Mouse (Mus musculus) ES-E14 (cell line): Measurements from ENCODE around the gene Kars. TPM values are rescaled to one million over a fixed set of nuclear protein-coding genes. Genes with fewer than 3 reads are reported as not detected.

Experiments
- DNase-seq: peaks from one replicate; pipeline ENCODE4 v3.0.0-alpha.2; 2013; ENCODE audit warnings: low read depth, low spot score
- H3K27ac ChIP-seq: 2 replicates; pipeline ENCODE4 v1.5.1; 2012; ENCODE audit warnings: low read depth, mild to moderate bottlenecking, low read length, moderate library complexity, mixed read lengths; ENCODE audit not compliant: poor library complexity, insufficient read depth, severe bottlenecking
- H3K36me3 ChIP-seq: 2 replicates; pipeline ENCODE4 v1.6.1; 2012; ENCODE audit warnings: mild to moderate bottlenecking, low read length, moderate library complexity, mixed read lengths; ENCODE audit not compliant: control insufficient read depth, poor library complexity, insufficient read depth, severe bottlenecking
- H3K4me1 ChIP-seq, 2 experiments: fragments of 150-350 bp in 1 of 2; sonication (generic) in 1 of 2; 2 replicates each; pipeline ENCODE4 v1.6.1; 2012; ENCODE audit warnings: low read length in 2 of 2, mild to moderate bottlenecking in 1 of 2, mixed read lengths in 1 of 2; ENCODE audit not compliant: control insufficient read depth in 2 of 2, insufficient read depth in 2 of 2, poor library complexity in 1 of 2
- H3K4me3 ChIP-seq, 2 experiments: fragments of 150-350 bp in 1 of 2; sonication (generic) in 1 of 2; 2 replicates each; pipeline ENCODE4 v1.5.1; 2012; ENCODE audit warnings: low read length in 2 of 2, low read depth in 1 of 2, mild to moderate bottlenecking in 1 of 2, mixed read lengths in 1 of 2; ENCODE audit not compliant: insufficient read depth in 1 of 2, poor library complexity in 1 of 2, severe bottlenecking in 1 of 2
- H3K9ac ChIP-seq: 2 replicates; pipeline ENCODE4 v1.6.1; 2012; ENCODE audit warnings: low read depth, mild to moderate bottlenecking, low read length, mixed read lengths; ENCODE audit not compliant: poor library complexity, insufficient read depth, severe bottlenecking
- H3K9me3 ChIP-seq: fragments of 150-350 bp; sonication (generic); 2 replicates; pipeline ENCODE4 v1.6.1; 2012; ENCODE audit warnings: low read depth, mild to moderate bottlenecking, low read length; ENCODE audit not compliant: control insufficient read depth, insufficient read depth
- CHD2 ChIP-seq: IDR thresholded peaks from 2 replicates; pipeline ENCODE4 v1.6.1; 2014; ENCODE audit warnings: mild to moderate bottlenecking, low read depth, low read length, inconsistent platforms
- HCFC1 ChIP-seq: IDR thresholded peaks from 2 replicates; pipeline ENCODE4 v1.6.1; 2012; ENCODE audit warnings: low read length, inconsistent platforms, borderline replicate concordance; ENCODE audit not compliant: insufficient read depth
- MAFK ChIP-seq: IDR thresholded peaks from 2 replicates; pipeline ENCODE4 v1.6.1; 2014; ENCODE audit warnings: mild to moderate bottlenecking, low read depth, low read length, inconsistent platforms; ENCODE audit not compliant: insufficient read depth
- ZC3H11A ChIP-seq: IDR thresholded peaks from 2 replicates; pipeline ENCODE4 v1.6.1; 2012; ENCODE audit warnings: low read depth, mild to moderate bottlenecking, inconsistent platforms, low read length, borderline replicate concordance
- ZNF384 ChIP-seq: IDR thresholded peaks from 2 replicates; pipeline ENCODE4 v1.6.1; 2012; ENCODE audit warnings: low read depth, low read length, inconsistent platforms
- in situ Hi-C, 2 experiments: fragments of 600-800 bp; cut with MboI; formaldehyde crosslinking; loops; one replicate each; pipeline ENCODE4 v1.15.1; 2025; ENCODE audit warnings: low sequenced_read_pairs in 2 of 2, inconsistent platforms in 1 of 2; ENCODE audit not compliant: unreplicated experiment in 2 of 2
- total RNA-seq: library from RNA; depleted of rRNA; stranded (reverse); fragments of 300-350 nt; gene quantifications from 2 replicates; pipeline ENCODE4 v1.2.3, GENCODE M21; 2012

Gene Kars
- total RNA-seq, 1 experiment: 267 TPM

GRCm38 (mm10) chr8:111964351-111964750 lies 46.8 kb downstream of the Kars start:
- H3K27ac ChIP-seq: peak overlapping the region; percentile 63; the same call in 1 of the 2 replicates
- H3K4me3 ChIP-seq: no peak overlapping the region
- TF ChIP-seq MAFK (no peak), HCFC1 (no peak), ZC3H11A (no peak), ZNF384 (no peak), CHD2 (no peak)
- peaks cover 20 to 35% of the 10 kb centered on the region in 2 experiments for H3K4me1 ChIP-seq
- H3K36me3 ChIP-seq: peaks cover 7% of the 10 kb centered on the region; the same call in 1 of the 2 replicates
- no peak for DNase-seq
- no peaks in the 10 kb centered on the region for H3K9me3 ChIP-seq
- no peak overlapping the region for H3K9ac ChIP-seq
- in situ Hi-C loops: no loop called here

- peaks cover 15 to 35% of the 10 kb centered on the region in 2 experiments for H3K4me1 ChIP-seq
- no peaks in the 10 kb centered on the region for H3K9me3 ChIP-seq
- in situ Hi-C loops: no loop called here
- peak overlapping the region; percentile 66; the same call in 1 of the 2 replicates for H3K27ac ChIP-seq
- DNase-seq: no peak
- H3K9ac ChIP-seq: no peak overlapping the region; the same call in 1 of the 2 replicates
- no peak for TF ChIP-seq ZNF384
- TF ChIP-seq ZC3H11A: no peak
- no peak for TF ChIP-seq CHD2
- no peak for TF ChIP-seq MAFK
- TF ChIP-seq HCFC1: no peak
- peaks cover 7% of the 10 kb centered on the region; the same call in 1 of the 2 replicates for H3K36me3 ChIP-seq
- H3K4me3 ChIP-seq: no peak overlapping the region
These were observed 47.6 kb downstream of the Kars start for GRCm38 (mm10) chr8:111963546-111963945.

GRCm38 (mm10) chr8:111963091-111963490 lies 48.0 kb downstream of the Kars start:
- TF ChIP-seq MAFK (no peak), ZNF384 (no peak)
- no peak for DNase-seq
- Histone ChIP-seq H3K27ac (peak overlapping the region; percentile 66; the same call in 1 of the 2 replicates), H3K9me3 (no peaks in the 10 kb centered on the region), H3K36me3 (peaks cover 2% of the 10 kb centered on the region; the same call in 1 of the 2 replicates), H3K4me1 (peaks cover 15 to 34% of the 10 kb centered on the region in 2 experiments), H3K4me3 (peak overlapping the region in 1 of 2 experiments; percentile 6; a peak in 1 of 4 replicates), H3K9ac (no peak overlapping the region; the same call in 1 of the 2 replicates)
- in situ Hi-C loops: no loop called here

DNA sequence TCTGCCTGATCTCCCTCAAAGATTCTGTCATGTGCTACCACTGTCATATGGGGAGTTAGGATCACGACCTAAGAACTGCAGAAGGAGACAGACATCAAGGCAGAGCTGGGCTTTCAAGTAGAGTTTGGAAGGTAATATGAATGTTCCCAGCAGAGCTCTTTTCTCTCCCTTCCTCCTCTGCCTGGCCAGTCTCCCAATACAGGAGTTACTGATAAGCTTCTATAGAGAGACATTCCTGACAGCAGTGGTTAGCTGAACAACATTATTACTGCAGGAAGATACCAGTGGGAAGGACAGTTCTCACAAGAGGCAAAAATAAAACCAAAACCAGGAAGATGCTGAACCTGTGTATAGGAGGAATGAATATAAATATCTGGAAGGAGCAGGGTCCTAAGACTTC lies 48.5 kb downstream of the Kars start:
- TF ChIP-seq HCFC1 (no peak), CHD2 (no peak), MAFK (no peak), ZNF384 (no peak), ZC3H11A (no peak)
- H3K4me3 ChIP-seq: no peak overlapping the region
- no peak for DNase-seq
- no peak overlapping the region; the same call in 1 of the 2 replicates for H3K9ac ChIP-seq
- H3K36me3 ChIP-seq: peaks cover 2% of the 10 kb centered on the region; the same call in 1 of the 2 replicates
- H3K27ac ChIP-seq: peak overlapping the region; percentile 66; the same call in 1 of the 2 replicates
- in situ Hi-C loops: no loop called here
- H3K9me3 ChIP-seq: no peaks in the 10 kb centered on the region
- peaks cover 15 to 34% of the 10 kb centered on the region in 2 experiments for H3K4me1 ChIP-seq

- DNase-seq: no peak
- TF ChIP-seq ZNF384 (no peak), HCFC1 (no peak), ZC3H11A (no peak), MAFK (no peak)
- Histone ChIP-seq H3K4me1 (peaks cover 15 to 32% of the 10 kb centered on the region in 2 experiments), H3K9me3 (no peaks in the 10 kb centered on the region), H3K27ac (no peak overlapping the region), H3K36me3 (peaks cover 9% of the 10 kb centered on the region), H3K9ac (no peak overlapping the region), H3K4me3 (no peak overlapping the region)
- in situ Hi-C loops: no loop called here
These were observed 49.8 kb downstream of the Kars start for GRCm38 (mm10) chr8:111961330-111961729.
